Mouse (Mus musculus) lung, postnatal 10 days (tissue): ENCODE measurements around the gene Ces2a.
A peak's percentile ranks its signal among the peaks of the same experiment; 100 is the strongest.

Experiments used
- DNase-seq: peaks from one replicate; pipeline ENCODE4 v3.0.0; 2021

Ces2a gene

GRCm38 (mm10) chr8:104733753-104734152 lies at the start of gene Ces2a:
Gene Ces2a (plus strand): TSS chr8:104734003.
- no peak for DNase-seq

- no peak for DNase-seq
Observed at GRCm38 (mm10) chr8:104688433-104688832, 45.4 kb upstream of the Ces2a start.

- no peak for DNase-seq
Observed at GRCm38 (mm10) chr8:104698556-104698955, 35.2 kb upstream of the Ces2a start.

- DNase-seq: no peak
Observed at GRCm38 (mm10) chr8:104701900-104702299, 31.9 kb upstream of the Ces2a start.

GRCm38 (mm10) chr8:104721166-104721565 lies 12.6 kb upstream of the Ces2a start:
- DNase-seq: no peak

- DNase-seq: no peak
Observed at GRCm38 (mm10) chr8:104731451-104731850, 2.4 kb upstream of the Ces2a start.

- DNase-seq: no peak
Observed at GRCm38 (mm10) chr8:104731969-104732368, 1.8 kb upstream of the Ces2a start.

GRCm38 (mm10) chr8:104742039-104742438 lies 8.2 kb downstream of the Ces2a start:
- DNase-seq: no peak

GRCm38 (mm10) chr8:104743410-104743809 lies 9.6 kb downstream of the Ces2a start:
- DNase-seq: no peak

GRCm38 (mm10) chr8:104752818-104753217 lies 19.0 kb downstream of the Ces2a start:
- DNase-seq: no peak

GRCm38 (mm10) chr8:104757621-104758020 lies 23.8 kb downstream of the Ces2a start:
- DNase-seq: no peak

- no peak for DNase-seq
Observed at GRCm38 (mm10) chr8:104758209-104758608, 24.4 kb downstream of the Ces2a start.

GRCm38 (mm10) chr8:104761126-104761525 lies 27.3 kb downstream of the Ces2a start:
- DNase-seq: no peak

GRCm38 (mm10) chr8:104766485-104766884 lies 32.7 kb downstream of the Ces2a start:
- DNase-seq: no peak

GRCm38 (mm10) chr8:104770365-104770764 lies 36.6 kb downstream of the Ces2a start:
- DNase-seq: no peak

- DNase-seq: no peak
Observed at GRCm38 (mm10) chr8:104787049-104787448, 53.2 kb downstream of the Ces2a start.

GRCm38 (mm10) chr8:104788929-104789328 lies 55.1 kb downstream of the Ces2a start:
- no peak for DNase-seq

GRCm38 (mm10) chr8:104789886-104790680 lies 56.3 kb downstream of the Ces2a start:
- peak; percentile 48 for DNase-seq
